Mouse (Mus musculus) hindbrain, postnatal 0 days (tissue): Measurements from ENCODE around the gene Agbl5. TPM values are rescaled to one million over a fixed set of nuclear protein-coding genes. Genes with fewer than 3 reads are reported as not detected.

Source experiments
- ATAC-seq: fragments of 200-750 bp; cut with Nextera tagmentation; 2 replicates; pipeline ENCODE4 v1.8.0; 2017; ENCODE audit warnings: mild to moderate bottlenecking, moderate TSS enrichment, moderate library complexity
- DNase-seq: peaks from one replicate; pipeline ENCODE4 v3.0.0-alpha.2; 2015; ENCODE audit warnings: low spot score
- H3K27ac ChIP-seq: fragments of 300-500 bp; sonication (generic); 2 replicates; pipeline ENCODE4 v1.5.1; 2014; ENCODE audit warnings: mild to moderate bottlenecking
- H3K27me3 ChIP-seq: fragments of 300-500 bp; sonication (generic); 2 replicates; pipeline ENCODE4 v1.6.1; 2014; ENCODE audit warnings: low read length, mixed read lengths; ENCODE audit not compliant: insufficient read depth
- H3K36me3 ChIP-seq: fragments of 300-500 bp; sonication (generic); 2 replicates; pipeline ENCODE4 v1.6.1; 2014; ENCODE audit warnings: low read length, mixed read lengths; ENCODE audit not compliant: insufficient read depth
- H3K4me1 ChIP-seq: fragments of 300-500 bp; sonication (generic); 2 replicates; pipeline ENCODE4 v1.6.1; 2014; ENCODE audit warnings: antibody characterized with exemption, low read length, mixed read lengths; ENCODE audit not compliant: insufficient read depth
- H3K4me2 ChIP-seq: fragments of 300-500 bp; sonication (generic); 2 replicates; pipeline ENCODE4 v1.6.1; 2014; ENCODE audit warnings: low read depth, mild to moderate bottlenecking, low read length, moderate library complexity, mixed read lengths
- H3K4me3 ChIP-seq: fragments of 300-500 bp; sonication (generic); 2 replicates; pipeline ENCODE4 v1.5.1; 2014; ENCODE audit warnings: low read length
- H3K9ac ChIP-seq: fragments of 300-500 bp; sonication (generic); replicated peaks from 2 replicates; pipeline ENCODE4 v1.6.1; 2014; ENCODE audit warnings: mild to moderate bottlenecking, low read length, moderate library complexity, mixed read lengths
- H3K9me3 ChIP-seq: fragments of 300-500 bp; sonication (generic); 2 replicates; pipeline ENCODE4 v1.6.1; 2016; ENCODE audit warnings: low read length, mixed read lengths
- CTCF ChIP-seq: IDR thresholded peaks from 2 replicates; pipeline ENCODE4 v1.5.1; 2016; ENCODE audit warnings: antibody characterized with exemption, control low read depth, low read depth
- WGBS: fragments of 180-500 bp; shearing (Covaris S2); extraction: QIAGEN DNeasy Blood & Tissue Kit; methylation state at CpG from one replicate; pipeline ENCODE4 v1.1.7; 2014; 5-methylcytosine and 5-hydroxymethylcytosine counted together
- polyA plus RNA-seq: library from polyadenylated mRNA; unstranded; fragments of >200 nt; fragmentation: Nextera tagmentation; extraction: Ambion mirVana; gene quantifications from 2 replicates; pipeline ENCODE4 v1.2.1, GENCODE M21; 2015
- total RNA-seq: library from RNA; depleted of rRNA; stranded (reverse); fragments of >200 nt; gene quantifications from 2 replicates; pipeline ENCODE4 v1.2.3, GENCODE M21; 2014; rRNA removed

The Agbl5 gene
- total and polyA plus RNA-seq, 2 experiments from 2014 or later: 18.0 to 58.7 TPM

GRCm38 (mm10) chr5:30952551-30952950 is 64.1 kb downstream of the Agbl5 start:
- no peak overlapping the region for H3K4me3 ChIP-seq
- H3K4me2 ChIP-seq: no peak overlapping the region
- DNase-seq (no peak), ATAC-seq (no peak)
- no peak for TF ChIP-seq CTCF
- H3K27ac ChIP-seq: peak overlapping the region; percentile 34; the same call in 1 of the 2 replicates
- H3K9me3 ChIP-seq: no peaks in the 10 kb centered on the region
- peaks cover 44% of the 10 kb centered on the region for H3K36me3 ChIP-seq
- H3K4me1 ChIP-seq: no peaks in the 10 kb centered on the region
- WGBS: 81% methylated on average over 5 of the region's 5 CpGs
- H3K9ac ChIP-seq: no peak overlapping the region
- no peaks in the 10 kb centered on the region for H3K27me3 ChIP-seq

- H3K4me2 ChIP-seq: no peak overlapping the region
- DNase-seq (peak; percentile 44), ATAC-seq (no peak)
- no peaks in the 10 kb centered on the region for H3K9me3 ChIP-seq
- H3K27ac ChIP-seq: no peak overlapping the region
- peaks cover 5% of the 10 kb centered on the region; the same call in 1 of the 2 replicates for H3K4me1 ChIP-seq
- H3K36me3 ChIP-seq: peaks cover 53% of the 10 kb centered on the region
- H3K9ac ChIP-seq: no peak overlapping the region
- no peak for TF ChIP-seq CTCF
- H3K27me3 ChIP-seq: no peaks in the 10 kb centered on the region
- WGBS: 81% methylated on average over 6 of the region's 6 CpGs
- H3K4me3 ChIP-seq: no peak overlapping the region
Observed at GRCm38 (mm10) chr5:30954065-30954464, 65.6 kb downstream of the Agbl5 start.

DNA sequence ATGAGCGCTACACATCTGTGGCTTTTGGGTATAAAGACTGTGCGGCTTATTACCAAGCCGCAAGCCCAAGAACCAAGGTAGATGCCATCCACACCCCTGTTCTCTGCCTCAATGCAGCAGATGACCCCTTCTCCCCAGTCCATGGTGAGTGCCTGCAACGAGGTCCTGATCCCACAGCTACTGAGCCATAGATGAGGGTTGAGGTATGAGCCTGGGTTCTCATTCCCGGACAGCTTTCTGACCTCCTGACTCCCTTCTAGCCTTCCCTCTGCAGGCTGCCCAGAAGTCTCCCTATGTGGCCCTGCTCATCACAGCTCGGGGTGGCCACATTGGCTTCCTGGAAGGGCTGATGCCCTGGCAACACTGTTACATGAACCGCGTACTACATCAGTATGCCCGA is 66.1 kb downstream of the Agbl5 start:
- WGBS: 94% methylated on average over 9 of the region's 9 CpGs
- H3K36me3 ChIP-seq: peaks cover 53% of the 10 kb centered on the region
- ATAC-seq: no peak
- no peak for DNase-seq
- H3K27me3 ChIP-seq: no peaks in the 10 kb centered on the region
- H3K27ac ChIP-seq: no peak overlapping the region
- no peak overlapping the region for H3K9ac ChIP-seq
- no peak for TF ChIP-seq CTCF
- no peak overlapping the region for H3K4me3 ChIP-seq
- H3K4me2 ChIP-seq: no peak overlapping the region
- H3K4me1 ChIP-seq: peaks cover 8% of the 10 kb centered on the region; the same call in 1 of the 2 replicates
- no peaks in the 10 kb centered on the region for H3K9me3 ChIP-seq

- ATAC-seq (no peak), DNase-seq (no peak)
- 93% methylated on average over 6 of the region's 6 CpGs for WGBS
Observed at GRCm38 (mm10) chr5:30955751-30956150, 67.3 kb downstream of the Agbl5 start.

More at GRCm38 (mm10) chr5:30955751-30956150, 67.3 kb downstream of the Agbl5 start:
- Histone ChIP-seq H3K4me3 (no peak overlapping the region), H3K4me2 (no peak overlapping the region), H3K27me3 (no peaks in the 10 kb centered on the region), H3K9me3 (no peaks in the 10 kb centered on the region), H3K9ac (no peak overlapping the region), H3K4me1 (peaks cover 8% of the 10 kb centered on the region; the same call in 1 of the 2 replicates), H3K36me3 (peaks cover 53% of the 10 kb centered on the region), H3K27ac (no peak overlapping the region)
- TF ChIP-seq CTCF: no peak

Other genes starting within 250 kb of the Agbl5 start
- gene Slc35f6, start 240.8 kb upstream of the Agbl5 start, total RNA-seq: 70.6 and 95.8 TPM in 2 replicates
- gene Slc35f6, start 240.8 kb upstream of the Agbl5 start, polyA plus RNA-seq: 29.6 and 31.3 TPM in 2 replicates
- gene Cenpa, start 221.9 kb upstream of the Agbl5 start, total RNA-seq: 27.8 and 28.1 TPM in 2 replicates
- 53.4 and 63.2 TPM in 2 replicates for gene Cenpa, start 221.9 kb upstream of the Agbl5 start, polyA plus RNA-seq
- gene Dpysl5, start 177.1 kb upstream of the Agbl5 start, total RNA-seq: 261 and 286 TPM in 2 replicates
- gene Dpysl5, start 177.1 kb upstream of the Agbl5 start, polyA plus RNA-seq: 120 and 148 TPM in 2 replicates
- 51.7 and 55.8 TPM in 2 replicates for gene Mapre3, start 74.1 kb upstream of the Agbl5 start, total RNA-seq
- 134 and 137 TPM in 2 replicates for gene Mapre3, start 74.1 kb upstream of the Agbl5 start, polyA plus RNA-seq
- 86.7 and 89.5 TPM in 2 replicates for gene Tmem214, start 20.7 kb upstream of the Agbl5 start, total RNA-seq
- 59.1 and 59.2 TPM in 2 replicates for gene Tmem214, start 20.7 kb upstream of the Agbl5 start, polyA plus RNA-seq
- gene Ost4, start 19.1 kb downstream of the Agbl5 start, total RNA-seq: 109 and 179 TPM in 2 replicates
- 224 and 236 TPM in 2 replicates for gene Ost4, start 19.1 kb downstream of the Agbl5 start, polyA plus RNA-seq
- gene Emilin1, start 24.7 kb downstream of the Agbl5 start, total RNA-seq: 8.1 and 9.3 TPM in 2 replicates
- gene Emilin1, start 24.7 kb downstream of the Agbl5 start, polyA plus RNA-seq: 10.3 and 10.5 TPM in 2 replicates
- gene Khk, start 32.7 kb downstream of the Agbl5 start, total RNA-seq: 3.0 and 14.6 TPM in 2 replicates
- gene Khk, start 32.7 kb downstream of the Agbl5 start, polyA plus RNA-seq: 16.5 and 17.4 TPM in 2 replicates
- gene Cgref1, start 56.9 kb downstream of the Agbl5 start, total RNA-seq: 114 and 153 TPM in 2 replicates
- 77.4 and 88.0 TPM in 2 replicates for gene Cgref1, start 56.9 kb downstream of the Agbl5 start, polyA plus RNA-seq
- gene Preb, start 71.7 kb downstream of the Agbl5 start, total RNA-seq: 43.7 and 49.6 TPM in 2 replicates
- gene Preb, start 71.7 kb downstream of the Agbl5 start, polyA plus RNA-seq: 104 and 106 TPM in 2 replicates
- 0.04 TPM in 1 of 2 replicates, not detected in the other for gene Tcf23, start 80.0 kb downstream of the Agbl5 start, total RNA-seq
- gene Tcf23, start 80.0 kb downstream of the Agbl5 start, polyA plus RNA-seq: 0.06 TPM in 1 of 2 replicates, not detected in the other
- 152 and 155 TPM in 2 replicates for gene Atraid, start 159.6 kb downstream of the Agbl5 start, total RNA-seq
- gene Atraid, start 159.6 kb downstream of the Agbl5 start, polyA plus RNA-seq: 240 and 242 TPM in 2 replicates
- 40.9 and 46.7 TPM in 2 replicates for gene Slc5a6, start 160.2 kb downstream of the Agbl5 start, total RNA-seq
- gene Slc5a6, start 160.2 kb downstream of the Agbl5 start, polyA plus RNA-seq: 27.9 and 33.7 TPM in 2 replicates
- gene Cad, start 166.1 kb downstream of the Agbl5 start, total RNA-seq: 56.2 and 58.8 TPM in 2 replicates
- gene Cad, start 166.1 kb downstream of the Agbl5 start, polyA plus RNA-seq: 8.1 and 9.1 TPM in 2 replicates
- gene Dnajc5g, start 217.6 kb downstream of the Agbl5 start, total RNA-seq: not detected in 2 replicates
- gene Dnajc5g, start 217.6 kb downstream of the Agbl5 start, polyA plus RNA-seq: not detected in 2 replicates
- gene Slc30a3, start 219.5 kb downstream of the Agbl5 start, total RNA-seq: 40.2 and 47.5 TPM in 2 replicates
- 33.5 and 37.2 TPM in 2 replicates for gene Slc30a3, start 219.5 kb downstream of the Agbl5 start, polyA plus RNA-seq
- 0.22 and 0.52 TPM in 2 replicates for gene Trim54, start 228.0 kb downstream of the Agbl5 start, total RNA-seq
- not detected in 2 replicates for gene Trim54, start 228.0 kb downstream of the Agbl5 start, polyA plus RNA-seq